Mouse (Mus musculus) T-cell, adult 66 days (primary cell): ENCODE results near the gene Tnk2. TPM values are rescaled to one million over a fixed set of nuclear protein-coding genes. Genes with fewer than 3 reads are reported as not detected.

Source experiments
- total RNA-seq, 2 experiments: library from RNA; stranded (reverse); gene quantifications; 3 replicates in 1 of 2; 4 replicates in 1 of 2; pipeline ENCODE4 v1.2.4; 2023

The Tnk2 gene
- total RNA-seq = 10 to 100 TPM; 78.4 to 93.3 TPM

GRCm38 (mm10) chr16:32643661-32644061 is at the start of gene Tnk2:
TSS of gene Tnk2 (plus strand) at chr16:32643874.

GRCm38 (mm10) chr16:32608712-32609400 is 34.8 kb upstream of the Tnk2 start, which contains the start of gene Tfrc:
TSS of gene Tfrc (plus strand) at chr16:32608920.

Other genes starting within 250 kb of the Tnk2 start
- not detected for gene Tm4sf19, start 243.4 kb upstream of the Tnk2 start, total RNA-seq
- gene Tctex1d2, start 224.2 kb upstream of the Tnk2 start, total RNA-seq = 1 to 10 TPM in 1 of 2 experiments, not detected in 1; 1.4 TPM
- 10 to 100 TPM; 14.3 to 19.1 TPM for gene Pcyt1a, start 213.0 kb upstream of the Tnk2 start, total RNA-seq
- gene Slc51a, start 156.0 kb upstream of the Tnk2 start, total RNA-seq = not detected
- gene Zdhhc19, start 147.6 kb upstream of the Tnk2 start, total RNA-seq = not detected
- 10 to 100 TPM; 51.4 to 62.9 TPM for gene Tfrc, start 35.0 kb upstream of the Tnk2 start, total RNA-seq
- not detected for gene Muc4, start 92.0 kb downstream of the Tnk2 start, total RNA-seq
- under 1 TPM; 0.24 to 0.55 TPM for gene Muc20, start 153.6 kb downstream of the Tnk2 start, total RNA-seq
- gene Smbd1, start 166.6 kb downstream of the Tnk2 start, total RNA-seq = not detected
- 10 to 100 TPM; 60.9 to 66.5 TPM for gene Fyttd1, start 233.6 kb downstream of the Tnk2 start, total RNA-seq
- 10 to 100 TPM; 22.4 to 26.0 TPM for gene Rubcn, start 233.9 kb downstream of the Tnk2 start, total RNA-seq